Mouse (Mus musculus): ENCODE measurements at regions not wholly inside any gene's neighbourhood (a gene's known extent, or its start where the extent isn't known, plus 50 kb on each side); places are given as distances from the start of the nearest gene placed in this dataset.

- DNase-seq (ENCODE audit: low read depth, low spot score) = no peak
- WGBS = 64% methylated on average over 4 of the region's 4 CpGs
Observed at GRCm38 (mm10) chr14:100792094-100792493, 408.0 kb downstream of the Prr30 start.

DNA sequence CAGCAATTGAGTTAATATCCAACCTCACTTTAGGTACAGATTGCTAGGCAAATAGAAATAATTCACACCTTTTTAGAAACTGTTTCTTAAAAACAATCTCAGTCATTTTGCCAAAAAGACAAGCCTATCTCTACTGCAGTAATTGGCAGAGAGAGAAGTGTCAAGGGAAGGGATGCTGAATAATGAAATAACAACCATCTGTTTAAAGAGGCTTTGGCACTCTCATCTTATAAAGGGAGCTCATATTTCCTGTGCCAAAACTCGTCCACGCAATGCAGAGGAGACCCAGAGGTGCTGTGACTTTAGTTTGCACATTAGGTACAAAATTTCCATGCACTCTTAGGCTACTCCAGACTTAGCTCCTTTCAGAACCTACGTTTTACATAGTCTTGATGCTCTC lies 418.2 kb downstream of the Prr30 start:
- DNase-seq (ENCODE audit: low read depth, low spot score) = no peak
- 62% methylated on average over 3 of the region's 3 CpGs for WGBS

GRCm38 (mm10) chr14:100753951-100754350 lies 446.2 kb downstream of the Prr30 start:
- WGBS = 41% methylated on average over 2 of the region's 2 CpGs
- DNase-seq (ENCODE audit: low read depth, low spot score) = no peak

DNA sequence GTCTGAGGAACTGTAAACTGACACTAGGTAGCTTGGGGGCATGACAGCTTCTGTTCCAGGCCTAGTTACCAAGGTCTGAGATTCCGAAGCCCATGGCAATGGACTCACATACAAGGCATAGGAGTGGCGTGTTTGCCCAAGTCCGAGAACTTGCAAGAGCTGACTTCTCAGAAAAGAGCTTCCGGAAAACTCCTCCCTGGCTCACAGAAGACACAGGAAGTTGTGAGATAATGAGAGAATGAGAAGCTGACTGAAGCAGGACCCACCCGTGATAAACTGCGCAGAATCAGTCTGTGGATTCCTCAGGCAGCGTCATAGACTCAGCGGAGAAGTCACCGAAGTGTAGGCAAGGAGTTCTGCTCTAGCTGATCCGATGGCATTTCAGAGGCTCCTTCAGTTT lies 447.4 kb downstream of the Prr30 start:
- no peak for DNase-seq (ENCODE audit: low read depth, low spot score)
- WGBS = 85% methylated on average over 10 of the region's 10 CpGs

DNA sequence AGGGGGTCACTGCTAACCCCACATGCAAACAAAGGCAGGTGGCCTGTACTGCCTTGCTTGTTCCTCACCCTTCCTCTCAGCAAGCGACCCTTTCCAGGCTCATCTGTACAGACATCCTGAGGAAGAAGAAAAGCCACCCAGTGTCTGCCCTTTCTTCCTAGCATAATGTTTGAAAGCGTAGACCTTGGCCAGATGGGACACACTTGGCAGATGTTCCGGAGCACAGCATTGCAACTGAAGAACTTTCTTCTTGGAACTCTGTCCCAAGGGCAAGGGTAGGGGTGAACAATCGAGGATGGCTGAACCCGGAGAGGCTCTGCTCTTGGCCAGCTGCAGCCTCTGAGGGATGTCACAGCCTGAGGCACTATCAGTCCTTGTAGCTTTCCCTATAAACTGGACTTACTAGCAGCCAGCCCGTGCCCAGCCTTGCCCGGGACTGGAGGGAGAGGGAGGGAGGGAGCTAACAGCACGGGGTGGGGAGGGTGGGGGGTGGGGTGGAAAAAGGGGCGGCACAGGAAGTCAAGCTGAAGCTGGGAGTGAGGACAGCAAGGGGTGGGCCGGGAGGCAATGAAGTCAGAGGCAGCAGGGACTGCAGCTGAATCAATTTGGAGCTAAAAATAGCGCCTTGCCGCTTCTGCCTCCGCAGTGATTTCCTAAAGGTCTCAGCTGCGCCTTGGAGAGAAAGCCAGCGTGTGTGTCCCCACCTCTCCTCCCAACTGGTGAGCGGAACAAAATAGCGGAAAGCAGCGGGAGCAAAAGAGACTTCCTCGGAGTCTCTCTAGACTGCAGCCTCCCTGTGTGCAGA lies 450.2 kb downstream of the Prr30 start:
- no peak for DNase-seq (ENCODE audit: low read depth, low spot score)

GRCm38 (mm10) chr14:100735276-100735675 lies 450.8 kb upstream of the Klf12 start:
- no peak for DNase-seq (ENCODE audit: low read depth, low spot score)
- WGBS = 72% methylated on average over 4 of the region's 4 CpGs

More for the DNA sequence above, 450.2 kb downstream of the Prr30 start:
- 12% methylated on average over 19 of the region's 19 CpGs for WGBS

GRCm38 (mm10) chr14:100728433-100728832 lies 444.0 kb upstream of the Klf12 start:
- 51% methylated on average over 4 of the region's 4 CpGs for WGBS
- no peak for DNase-seq (ENCODE audit: low read depth, low spot score)

DNA sequence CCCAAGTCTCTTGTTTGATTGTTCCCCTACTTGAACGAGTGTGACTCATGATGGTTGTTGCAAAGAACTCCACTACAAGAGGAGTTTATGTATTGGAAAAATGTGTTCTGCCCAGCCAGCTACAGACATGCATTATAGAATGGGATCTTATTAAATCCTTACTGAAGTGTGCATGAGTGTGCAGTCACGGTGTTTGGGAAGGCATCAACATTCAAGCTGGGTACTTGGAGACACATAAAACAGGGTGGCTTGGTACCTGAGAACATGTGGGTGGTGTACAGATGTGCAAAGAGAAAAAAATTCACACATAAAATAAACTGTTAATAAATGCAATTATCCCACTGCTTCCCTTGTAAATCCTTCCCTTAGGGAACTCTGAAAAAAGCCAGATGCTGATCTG lies 443.2 kb upstream of the Klf12 start:
- WGBS = 60% methylated on average over 2 of the region's 2 CpGs
- DNase-seq (ENCODE audit: low read depth, low spot score) = no peak

DNA sequence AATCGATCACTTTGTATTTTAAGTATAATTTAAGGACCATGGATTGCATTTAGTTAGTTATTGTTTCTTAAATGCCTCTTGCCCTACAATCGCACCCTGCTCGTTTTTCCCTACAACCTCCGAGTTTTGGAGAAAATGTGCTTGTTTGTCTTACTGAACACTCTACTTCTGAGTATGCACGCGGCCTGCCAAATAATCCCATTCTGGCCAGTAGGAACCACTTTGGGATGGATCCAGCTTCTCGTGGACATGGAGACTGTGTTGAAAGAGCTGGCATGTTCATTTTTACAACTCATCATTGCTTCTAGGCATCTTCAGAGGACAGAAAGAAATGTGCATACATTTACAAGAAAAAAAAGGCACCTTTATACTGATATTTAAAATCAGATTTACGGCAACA lies 440.5 kb upstream of the Klf12 start:
- 71% methylated on average over 8 of the region's 8 CpGs for WGBS

DNA sequence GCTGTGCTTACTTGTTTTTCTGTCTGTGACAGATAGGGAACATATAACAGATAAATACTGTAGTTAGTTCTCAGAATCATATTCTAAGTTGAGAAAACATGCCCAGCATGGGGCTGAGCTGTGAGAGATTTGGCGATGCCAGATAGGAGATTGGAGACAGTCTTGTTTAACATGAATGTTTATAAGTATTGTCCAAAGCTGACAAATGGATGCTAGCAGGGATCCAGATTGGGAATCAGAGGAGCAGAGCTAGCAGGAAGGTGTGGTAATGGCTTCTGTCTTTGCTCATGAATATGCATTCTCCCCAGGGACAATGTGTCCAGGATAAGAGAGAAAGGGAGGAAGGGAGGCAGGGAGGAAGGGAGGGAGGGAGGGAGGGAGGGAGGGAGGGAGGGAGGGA lies 436.2 kb upstream of the Klf12 start:
- WGBS = 61% methylated on average over 1 of the region's 1 CpGs
- DNase-seq (ENCODE audit: low read depth, low spot score) = no peak

More for the DNA sequence above, 440.5 kb upstream of the Klf12 start:
- DNase-seq (ENCODE audit: low read depth, low spot score) = no peak

DNA sequence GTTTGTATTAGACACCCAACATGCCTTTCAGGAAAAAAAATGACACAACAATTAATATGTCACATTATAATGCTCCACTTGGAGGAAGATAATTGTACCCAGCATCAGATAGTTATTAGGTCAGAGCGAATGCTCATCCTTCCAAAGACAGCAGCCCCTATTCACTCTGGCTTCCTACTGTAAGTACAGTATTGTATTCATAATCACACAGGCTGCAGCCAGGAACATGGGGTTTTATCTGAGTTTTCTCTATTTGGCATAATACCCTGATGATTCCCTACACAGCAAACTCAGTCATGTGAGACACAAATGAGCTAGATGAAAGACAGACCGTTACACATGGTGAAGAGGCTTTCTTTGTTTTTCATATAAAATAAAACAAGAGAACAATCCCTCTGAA lies 430.5 kb upstream of the Klf12 start:
- 86% methylated on average over 2 of the region's 2 CpGs for WGBS
- no peak for DNase-seq (ENCODE audit: low read depth, low spot score)

GRCm38 (mm10) chr14:100713999-100714471 lies 429.6 kb upstream of the Klf12 start:
- DNase-seq (ENCODE audit: low read depth, low spot score) = no peak
- WGBS = 81% methylated on average over 4 of the region's 4 CpGs

DNA sequence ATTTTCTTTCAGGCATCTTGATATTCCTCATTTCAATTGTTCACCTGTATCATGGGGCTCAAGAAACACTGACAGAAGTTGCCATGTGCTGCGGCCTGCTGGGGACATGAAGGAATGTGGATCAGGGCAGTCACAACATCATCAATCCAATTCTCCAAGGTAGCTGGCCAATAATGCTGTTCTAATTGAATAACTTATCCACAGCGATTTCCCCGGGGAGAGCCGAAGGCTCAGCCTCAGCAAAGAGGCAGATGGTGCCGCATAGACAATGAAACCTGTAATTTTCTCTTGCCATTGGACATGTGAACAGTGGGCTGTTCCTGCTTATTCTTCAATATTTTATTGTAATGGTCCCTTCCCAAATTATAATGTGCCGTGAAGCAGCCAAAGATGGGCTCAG lies 429.1 kb upstream of the Klf12 start:
- WGBS = 96% methylated on average over 6 of the region's 6 CpGs
- no peak for DNase-seq (ENCODE audit: low read depth, low spot score)

DNA sequence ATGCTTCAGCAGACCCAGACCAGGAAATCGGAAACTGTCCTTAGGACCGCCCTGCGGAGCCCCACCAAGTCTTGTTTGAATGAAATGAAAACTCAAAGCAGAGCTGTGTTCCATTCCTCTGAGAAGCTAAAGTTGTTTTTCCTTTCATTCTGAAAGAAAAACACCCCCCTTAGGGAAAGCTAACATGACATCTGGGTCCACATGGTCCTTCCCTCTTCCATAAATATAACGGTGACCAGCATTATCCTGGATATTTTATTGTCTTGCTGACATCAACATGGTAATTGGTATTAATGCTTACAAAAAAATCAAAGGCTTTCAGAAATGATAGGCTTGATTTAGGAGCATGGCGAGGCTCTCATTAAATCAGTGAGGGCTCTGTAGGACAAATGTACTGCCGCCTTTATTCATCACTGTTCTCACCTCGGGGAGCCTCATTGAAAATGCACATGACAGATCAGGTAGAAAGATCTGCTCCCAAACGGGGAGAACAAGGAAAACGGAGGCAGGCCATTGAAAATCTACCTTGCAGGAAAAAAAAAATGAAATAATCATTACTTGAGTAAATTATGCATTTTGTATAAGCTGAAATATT lies 381.0 kb upstream of the Klf12 start:
- 72% methylated on average over 9 of the region's 9 CpGs for WGBS
- DNase-seq (ENCODE audit: low read depth, low spot score) = no peak

- DNase-seq (ENCODE audit: low read depth, low spot score) = no peak
Observed at GRCm38 (mm10) chr14:100664180-100664579, 379.7 kb upstream of the Klf12 start.

DNA sequence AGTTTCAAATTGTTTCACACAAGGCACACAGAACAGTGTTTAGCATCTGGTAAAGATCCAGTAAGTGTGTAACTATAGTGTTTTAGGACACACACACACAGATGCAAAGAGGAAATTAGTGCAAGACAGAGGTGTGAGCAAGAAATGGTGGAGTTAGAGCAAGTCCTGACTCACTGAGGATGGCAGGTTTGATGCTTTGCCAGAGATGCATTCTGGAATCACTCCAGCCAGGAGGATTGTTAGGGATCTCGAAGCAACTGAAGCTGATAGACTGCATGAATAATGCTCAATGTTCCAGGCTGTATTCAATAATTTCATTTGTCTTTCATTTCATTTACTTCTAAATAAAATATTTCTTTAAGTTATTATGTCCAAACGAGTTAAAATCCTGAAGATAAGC lies 357.6 kb upstream of the Klf12 start:
- 46% methylated on average over 2 of the region's 2 CpGs for WGBS
- DNase-seq (ENCODE audit: low read depth, low spot score) = no peak

More at GRCm38 (mm10) chr14:100664180-100664579, 379.7 kb upstream of the Klf12 start:
- WGBS = 46% methylated on average over 3 of the region's 3 CpGs

- WGBS = 36% methylated on average over 6 of the region's 6 CpGs
- DNase-seq (ENCODE audit: low read depth, low spot score) = no peak
Observed at GRCm38 (mm10) chr14:100634521-100634920, 350.0 kb upstream of the Klf12 start.

DNA sequence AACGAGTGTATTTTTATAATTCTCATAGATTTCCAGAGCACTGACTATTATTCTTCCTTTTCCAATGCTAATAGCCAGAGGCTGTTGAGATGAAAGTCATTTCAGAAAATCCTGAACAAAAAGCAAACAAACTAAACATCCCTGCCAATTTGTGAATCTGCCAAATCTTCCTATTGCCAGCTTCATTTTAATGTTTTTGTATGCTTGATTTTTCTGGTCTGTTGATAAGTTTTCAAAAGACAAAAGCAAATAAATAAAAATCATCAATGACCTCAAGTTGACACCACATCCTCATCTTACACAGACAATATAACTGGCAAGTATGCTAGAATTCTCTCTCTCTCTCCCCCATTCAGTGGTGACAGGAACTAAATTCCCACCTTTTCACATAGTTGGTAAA lies 347.2 kb upstream of the Klf12 start:
- no peak for DNase-seq (ENCODE audit: low read depth, low spot score)
- WGBS = 46% methylated on average over 1 of the region's 1 CpGs

- DNase-seq (ENCODE audit: low read depth, low spot score) = no peak
- WGBS = 67% methylated on average over 6 of the region's 6 CpGs
Observed at GRCm38 (mm10) chr14:100630197-100630596, 345.7 kb upstream of the Klf12 start.

DNA sequence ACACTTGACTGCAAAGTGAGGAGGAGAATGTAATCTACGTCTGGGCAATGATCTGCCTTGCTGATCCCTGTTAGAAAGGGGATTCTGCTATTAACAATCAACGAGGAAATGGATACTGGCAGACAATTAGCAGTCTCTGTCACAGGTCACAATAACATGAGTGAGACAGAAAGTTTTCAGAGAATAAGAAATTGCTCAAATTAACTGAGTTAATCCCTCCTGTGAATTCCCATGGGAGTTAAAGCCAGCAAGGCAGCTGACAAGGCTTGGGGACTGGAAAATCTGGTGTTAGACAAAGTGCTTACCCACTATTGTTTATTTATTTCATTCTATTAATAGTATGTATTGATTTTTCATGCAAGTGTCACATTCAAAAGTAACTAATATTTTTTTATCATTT lies 343.0 kb upstream of the Klf12 start:
- no peak for DNase-seq (ENCODE audit: low read depth, low spot score)
- 62% methylated on average over 2 of the region's 2 CpGs for WGBS

- whole genome bisulfite sequencing = 76% methylated on average over 1 of the region's 1 CpGs
- DNase-seq (ENCODE audit: low read depth, low spot score) = no peak
Observed at GRCm38 (mm10) chr14:100619656-100620030, 335.2 kb upstream of the Klf12 start.
